Mouse (Mus musculus) cerebellum, adult 2 months (tissue): ENCODE results near the gene Nptx1.

Experiments used
- CTCF ChIP-seq: fragments of 200-500 bp; IDR thresholded peaks from 2 replicates; pipeline ENCODE4 v1.5.1; 2011; ENCODE audit warnings: low read depth, mild to moderate bottlenecking, control low read depth, low read length, moderate library complexity, borderline replicate concordance; ENCODE audit not compliant: insufficient read depth
- POLR2A ChIP-seq: fragments of 200-500 bp; IDR thresholded peaks from 2 replicates; pipeline ENCODE4 v1.6.1; 2011; ENCODE audit warnings: low read length, control low read depth, borderline replicate concordance; ENCODE audit not compliant: insufficient read depth

DNA sequence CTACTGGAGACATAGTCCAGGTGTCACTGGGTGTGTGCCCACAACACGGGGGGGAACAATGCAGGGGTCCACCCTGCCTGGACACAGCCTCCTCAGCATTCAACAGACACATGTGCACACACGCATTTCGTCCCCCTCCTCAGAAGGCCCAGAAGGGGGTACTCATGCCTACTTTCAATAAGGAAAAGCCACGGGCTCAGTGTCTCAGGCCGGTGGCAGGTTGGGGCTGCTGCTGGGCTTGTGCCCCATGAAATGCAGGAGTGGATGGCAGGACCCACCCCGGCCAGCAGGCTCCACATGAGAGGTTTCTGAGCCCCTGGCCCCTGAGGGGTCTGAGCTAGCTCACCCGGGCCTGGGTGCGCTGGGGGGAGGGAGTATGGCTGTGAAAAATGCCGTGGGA lies 6.5 kb downstream of the Nptx1 start:
- TF ChIP-seq POLR2A (no peak), CTCF (no peak; the same call in 1 of the 2 replicates)
